Mouse (Mus musculus): Measurements from ENCODE around the gene Thumpd3. TPM values are rescaled to one million over a fixed set of nuclear protein-coding genes. Genes with fewer than 3 reads are reported as not detected.

The Thumpd3 gene
- polyA plus RNA-seq, 1 experiment from 2014 or later: 58.8 TPM

GRCm38 (mm10) chr6:113040319-113040718 lies 5.7 kb upstream of the Thumpd3 start:
- no peak for ATAC-seq (ENCODE audit: low FRiP score)
- WGBS: 88% methylated on average over 2 of the region's 2 CpGs
- H3K4me2 ChIP-seq: no peak overlapping the region

GRCm38 (mm10) chr6:113041215-113041990 lies 4.6 kb upstream of the Thumpd3 start:
- Histone ChIP-seq H3K27ac (no peak overlapping the region), H3K4me1 (replicated peaks) (peaks cover 20% of the 10 kb centered on the region), H3K9me3 (no peaks in the 10 kb centered on the region), H3K9ac (no peak overlapping the region), H3K4me3 (no peak overlapping the region), H3K4me2 (no peak overlapping the region), H3K36me3 (no peaks in the 10 kb centered on the region), H3K27me3 (no peaks in the 10 kb centered on the region)
- ATAC-seq (ENCODE audit: low FRiP score): no peak
- WGBS: 88% methylated on average over 11 of the region's 11 CpGs

More at GRCm38 (mm10) chr6:113040319-113040718, 5.7 kb upstream of the Thumpd3 start:
- Histone ChIP-seq H3K27me3 (no peaks in the 10 kb centered on the region), H3K4me1 (replicated peaks) (peaks cover 16% of the 10 kb centered on the region), H3K36me3 (no peaks in the 10 kb centered on the region), H3K4me3 (no peak overlapping the region), H3K9ac (no peak overlapping the region), H3K27ac (no peak overlapping the region), H3K9me3 (no peaks in the 10 kb centered on the region)

GRCm38 (mm10) chr6:113045575-113045974 lies 450 bp upstream of the Thumpd3 start:
- H3K27ac ChIP-seq: peak overlapping the region; percentile 88
- H3K27me3 ChIP-seq: no peaks in the 10 kb centered on the region
- H3K4me3 ChIP-seq: peak overlapping the region; percentile 83
- H3K4me1 ChIP-seq (replicated peaks): peaks cover 26% of the 10 kb centered on the region
- H3K4me2 ChIP-seq: peak overlapping the region; percentile 83
- H3K9me3 ChIP-seq: no peaks in the 10 kb centered on the region
- WGBS: 1% methylated on average over 11 of the region's 11 CpGs
- peaks cover 18% of the 10 kb centered on the region for H3K36me3 ChIP-seq
- peak; percentile 54 for ATAC-seq (ENCODE audit: low FRiP score)
- H3K9ac ChIP-seq: peak overlapping the region; percentile 78

GRCm38 (mm10) chr6:113047016-113047746 lies 1.2 kb downstream of the Thumpd3 start:
- 69% methylated on average over 15 of the region's 15 CpGs for WGBS
- H3K4me2 ChIP-seq: peak overlapping the region; percentile 83
- peak overlapping the region; percentile 83 for H3K4me3 ChIP-seq
- no peaks in the 10 kb centered on the region for H3K27me3 ChIP-seq
- H3K36me3 ChIP-seq: peaks cover 29% of the 10 kb centered on the region
- H3K9me3 ChIP-seq: no peaks in the 10 kb centered on the region
- no peak for ATAC-seq (ENCODE audit: low FRiP score)
- H3K27ac ChIP-seq: 0 out of 2 replicates have a peak overlapping the region, but pooled peaks have one; percentile 4
- peak overlapping the region; percentile 79 for H3K9ac ChIP-seq
- H3K4me1 ChIP-seq (replicated peaks): peaks cover 26% of the 10 kb centered on the region

GRCm38 (mm10) chr6:113048371-113048770 lies 2.3 kb downstream of the Thumpd3 start:
- WGBS: 97% methylated on average over 2 of the region's 2 CpGs
- Histone ChIP-seq H3K27me3 (no peaks in the 10 kb centered on the region), H3K27ac (no peak overlapping the region), H3K4me2 (0 out of 2 replicates have a peak overlapping the region, but pooled peaks have one; percentile 15), H3K9ac (no peak overlapping the region), H3K4me3 (no peak overlapping the region), H3K9me3 (no peaks in the 10 kb centered on the region), H3K36me3 (peaks cover 39% of the 10 kb centered on the region), H3K4me1 (replicated peaks) (peaks cover 26% of the 10 kb centered on the region)
- ATAC-seq (ENCODE audit: low FRiP score): no peak

GRCm38 (mm10) chr6:113049159-113049558 lies 3.1 kb downstream of the Thumpd3 start:
- no peak overlapping the region for H3K27ac ChIP-seq
- ATAC-seq (ENCODE audit: low FRiP score): no peak
- H3K9me3 ChIP-seq: no peaks in the 10 kb centered on the region
- no peak overlapping the region for H3K9ac ChIP-seq
- peaks cover 26% of the 10 kb centered on the region for H3K4me1 ChIP-seq (replicated peaks)
- H3K27me3 ChIP-seq: no peaks in the 10 kb centered on the region
- no peak overlapping the region for H3K4me2 ChIP-seq
- peaks cover 47% of the 10 kb centered on the region for H3K36me3 ChIP-seq
- no peak overlapping the region for H3K4me3 ChIP-seq
- 92% methylated on average over 3 of the region's 3 CpGs for WGBS

- WGBS: 89% methylated on average over 3 of the region's 3 CpGs
- H3K4me2 ChIP-seq: no peak overlapping the region
- no peaks in the 10 kb centered on the region for H3K9me3 ChIP-seq
- no peak overlapping the region for H3K27ac ChIP-seq
- H3K27me3 ChIP-seq: no peaks in the 10 kb centered on the region
- H3K4me1 ChIP-seq (replicated peaks): peaks cover 5% of the 10 kb centered on the region
- no peak overlapping the region for H3K4me3 ChIP-seq
- H3K36me3 ChIP-seq: peaks cover 78% of the 10 kb centered on the region
- ATAC-seq (ENCODE audit: low FRiP score): no peak
- H3K9ac ChIP-seq: no peak overlapping the region
These were observed 6.9 kb downstream of the Thumpd3 start for GRCm38 (mm10) chr6:113052972-113053371.

- 90% methylated on average over 6 of the region's 6 CpGs for WGBS
- ATAC-seq (ENCODE audit: low FRiP score): no peak
- H3K36me3 ChIP-seq: peaks cover 78% of the 10 kb centered on the region
- no peak overlapping the region for H3K4me3 ChIP-seq
- H3K27me3 ChIP-seq: no peaks in the 10 kb centered on the region
- no peak overlapping the region for H3K27ac ChIP-seq
- H3K4me1 ChIP-seq (replicated peaks): no peaks in the 10 kb centered on the region
- H3K9ac ChIP-seq: no peak overlapping the region
- H3K4me2 ChIP-seq: no peak overlapping the region
- H3K9me3 ChIP-seq: no peaks in the 10 kb centered on the region
These were observed 8.6 kb downstream of the Thumpd3 start for GRCm38 (mm10) chr6:113054552-113055107.

GRCm38 (mm10) chr6:113060892-113061563 lies 15.0 kb downstream of the Thumpd3 start:
- Histone ChIP-seq H3K4me3 (no peak overlapping the region), H3K27me3 (no peaks in the 10 kb centered on the region), H3K36me3 (peaks cover 81% of the 10 kb centered on the region), H3K4me2 (no peak overlapping the region), H3K9me3 (no peaks in the 10 kb centered on the region), H3K4me1 (replicated peaks) (no peaks in the 10 kb centered on the region), H3K27ac (no peak overlapping the region), H3K9ac (no peak overlapping the region)
- WGBS: 83% methylated on average over 1 of the region's 1 CpGs
- ATAC-seq (ENCODE audit: low FRiP score): no peak

GRCm38 (mm10) chr6:113062253-113062652 lies 16.2 kb downstream of the Thumpd3 start:
- no peak for ATAC-seq (ENCODE audit: low FRiP score)
- Histone ChIP-seq H3K9me3 (no peaks in the 10 kb centered on the region), H3K36me3 (peaks cover 84% of the 10 kb centered on the region), H3K27me3 (no peaks in the 10 kb centered on the region), H3K9ac (no peak overlapping the region), H3K27ac (no peak overlapping the region), H3K4me2 (no peak overlapping the region), H3K4me3 (no peak overlapping the region), H3K4me1 (replicated peaks) (no peaks in the 10 kb centered on the region)
- 68% methylated on average over 3 of the region's 3 CpGs for WGBS

GRCm38 (mm10) chr6:113063363-113063762 lies 17.3 kb downstream of the Thumpd3 start:
- H3K27ac ChIP-seq: no peak overlapping the region
- no peak overlapping the region for H3K4me2 ChIP-seq
- WGBS: 91% methylated on average over 10 of the region's 10 CpGs
- ATAC-seq (ENCODE audit: low FRiP score): no peak
- no peak overlapping the region for H3K9ac ChIP-seq
- H3K27me3 ChIP-seq: no peaks in the 10 kb centered on the region
- H3K4me1 ChIP-seq (replicated peaks): no peaks in the 10 kb centered on the region
- H3K4me3 ChIP-seq: no peak overlapping the region
- no peaks in the 10 kb centered on the region for H3K9me3 ChIP-seq
- H3K36me3 ChIP-seq: peaks cover 85% of the 10 kb centered on the region

- H3K27me3 ChIP-seq: no peaks in the 10 kb centered on the region
- H3K4me2 ChIP-seq: no peak overlapping the region
- H3K9me3 ChIP-seq: no peaks in the 10 kb centered on the region
- H3K36me3 ChIP-seq: peaks cover 77% of the 10 kb centered on the region
- WGBS: 96% methylated on average over 3 of the region's 3 CpGs
- no peak overlapping the region for H3K4me3 ChIP-seq
- no peak for ATAC-seq (ENCODE audit: low FRiP score)
- no peak overlapping the region for H3K9ac ChIP-seq
- H3K4me1 ChIP-seq (replicated peaks): no peaks in the 10 kb centered on the region
- no peak overlapping the region for H3K27ac ChIP-seq
These were observed 19.2 kb downstream of the Thumpd3 start for GRCm38 (mm10) chr6:113065186-113065585.

Data from hindbrain, embryonic 13.5 days (tissue).